Mouse (Mus musculus) stomach, embryonic 14.5 days (tissue): Measurements from ENCODE around the gene Ntng2. TPM values are rescaled to one million over a fixed set of nuclear protein-coding genes. Genes with fewer than 3 reads are reported as not detected.
A peak's percentile ranks its signal among the peaks of the same experiment; 100 is the strongest.

ENCODE experiments used
- ATAC-seq: fragments of 200-750 bp; cut with Nextera tagmentation; 2 replicates; pipeline ENCODE4 v1.8.0; 2017; ENCODE audit warnings: low read depth, moderate TSS enrichment; ENCODE audit not compliant: insufficient number of reproducible peaks, insufficient read depth, low FRiP score
- H3K27ac ChIP-seq: fragments of 300-500 bp; sonication (generic); 2 replicates; pipeline ENCODE4 v1.5.1; 2014; ENCODE audit warnings: mild to moderate bottlenecking, low read length, moderate library complexity, mixed read lengths
- H3K27me3 ChIP-seq: fragments of 300-500 bp; sonication (generic); 2 replicates; pipeline ENCODE4 v1.6.1; 2014; ENCODE audit warnings: low read length, control low read depth, mixed read lengths; ENCODE audit not compliant: control insufficient read depth, insufficient read depth
- H3K36me3 ChIP-seq: fragments of 300-500 bp; sonication (generic); 2 replicates; pipeline ENCODE4 v1.6.1; 2014; ENCODE audit warnings: mild to moderate bottlenecking, control low read depth, low read length, moderate library complexity, mixed read lengths; ENCODE audit not compliant: control insufficient read depth, insufficient read depth
- H3K4me1 ChIP-seq: fragments of 300-500 bp; sonication (generic); 2 replicates; pipeline ENCODE4 v1.6.1; 2014; ENCODE audit warnings: low read length, control low read depth, mixed read lengths; ENCODE audit not compliant: control insufficient read depth, insufficient read depth
- H3K4me2 ChIP-seq: fragments of 300-500 bp; sonication (generic); replicated peaks from 2 replicates; pipeline ENCODE4 v1.6.1; 2014; ENCODE audit warnings: low read depth, low read length, control low read depth
- H3K4me3 ChIP-seq: fragments of 300-500 bp; sonication (generic); 2 replicates; pipeline ENCODE4 v1.5.1; 2014; ENCODE audit warnings: low read depth, low read length, control low read depth
- H3K9ac ChIP-seq: fragments of 300-500 bp; sonication (generic); replicated peaks from 2 replicates; pipeline ENCODE4 v1.6.1; 2014; ENCODE audit warnings: low read depth, mild to moderate bottlenecking, control low read depth, low read length, moderate library complexity, mixed read lengths
- H3K9me3 ChIP-seq: fragments of 300-500 bp; sonication (generic); 2 replicates; pipeline ENCODE4 v1.6.1; 2016; ENCODE audit warnings: low read depth, low read length, control low read depth; ENCODE audit not compliant: control insufficient read depth
- WGBS: fragments of 180-500 bp; shearing (Covaris S2); extraction: QIAGEN DNeasy Blood & Tissue Kit; methylation state at CpG from one replicate; pipeline ENCODE4 v1.1.7; 2014; 5-methylcytosine and 5-hydroxymethylcytosine counted together
- polyA plus RNA-seq: library from polyadenylated mRNA; unstranded; fragments of >200 nt; fragmentation: Nextera tagmentation; extraction: Ambion mirVana; gene quantifications from 2 replicates; pipeline ENCODE4 v1.2.1, GENCODE M21; 2014

Gene Ntng2
- polyA plus RNA-seq, 1 experiment from 2014 or later: 0.49 TPM

DNA sequence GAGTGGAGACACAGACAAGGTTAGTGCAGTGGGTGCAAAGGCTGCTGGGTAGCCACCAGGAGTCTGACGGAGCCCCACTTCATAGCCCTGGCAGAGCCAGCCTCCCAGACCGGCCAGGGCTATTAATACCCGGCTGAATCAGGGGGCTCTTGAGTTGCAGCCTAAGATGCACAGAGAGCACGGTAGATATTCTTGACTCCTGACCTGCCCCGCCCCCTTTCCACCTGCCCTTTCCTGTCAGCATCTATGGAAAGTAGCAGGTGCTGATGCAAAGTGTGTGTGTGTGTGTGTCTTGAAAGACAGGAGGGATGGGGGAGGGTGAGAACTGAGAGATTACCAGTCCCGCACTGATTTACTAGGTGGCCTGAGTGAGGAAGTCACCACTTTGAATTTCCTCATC is 8.3 kb upstream of the Ntng2 start:
- ATAC-seq: no peak
- WGBS: 58% methylated on average over 6 of the region's 6 CpGs

DNA sequence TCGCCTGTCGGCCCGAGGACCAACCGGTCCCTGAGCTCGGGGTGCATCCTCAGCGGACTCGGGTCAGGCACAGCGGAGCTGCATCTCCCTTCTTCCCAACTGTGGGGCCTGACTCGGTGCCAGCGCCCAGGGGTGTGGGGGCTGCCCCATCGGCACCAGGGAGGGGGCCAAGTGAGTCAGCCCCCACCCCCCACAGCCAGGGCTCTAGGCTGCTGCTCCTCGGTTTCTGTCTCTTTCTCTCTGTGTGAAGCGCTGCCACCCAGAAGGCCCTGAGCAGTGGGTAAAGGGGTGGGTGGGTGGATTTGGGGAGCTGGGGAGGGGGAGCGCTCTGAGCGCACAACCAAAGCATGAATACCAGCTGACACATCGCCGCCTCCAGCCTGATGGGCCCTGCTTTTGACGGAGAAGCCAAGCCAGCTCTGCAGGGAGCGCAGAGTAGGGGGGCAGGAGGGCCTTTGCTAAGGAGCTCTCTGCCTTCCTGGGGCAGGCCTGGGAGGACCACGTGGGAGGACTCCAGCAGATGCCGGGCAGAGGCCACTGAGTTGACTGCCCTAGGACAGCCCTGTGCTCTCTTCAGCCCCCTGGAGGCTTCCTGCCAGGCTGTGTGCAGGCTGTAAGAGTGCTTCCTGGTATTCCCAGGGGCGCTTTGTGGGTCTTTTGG is 530 bp upstream of the Ntng2 start:
- peaks cover 23% of the 10 kb centered on the region for H3K4me1 ChIP-seq
- H3K4me3 ChIP-seq: peak overlapping the region; percentile 57
- H3K4me2 ChIP-seq: peak overlapping the region; percentile 100
- H3K36me3 ChIP-seq: no peaks in the 10 kb centered on the region
- peak; percentile 70; the same call in 1 of the 2 replicates for ATAC-seq
- WGBS: 4% methylated on average over 21 of the region's 22 CpGs
- no peak overlapping the region for H3K27ac ChIP-seq
- H3K27me3 ChIP-seq: peaks cover 43% of the 10 kb centered on the region
- 0 out of 2 replicates have a peak overlapping the region, but pooled peaks have one; percentile 10 for H3K9ac ChIP-seq
- no peaks in the 10 kb centered on the region for H3K9me3 ChIP-seq

More for the DNA sequence above, 8.3 kb upstream of the Ntng2 start:
- H3K4me2 ChIP-seq: no peak overlapping the region
- H3K4me3 ChIP-seq: no peak overlapping the region
- H3K27me3 ChIP-seq: 0 out of 2 replicates have a peak, but pooled peaks cover 3% of the 10 kb centered on the region
- H3K27ac ChIP-seq: no peak overlapping the region
- no peaks in the 10 kb centered on the region for H3K4me1 ChIP-seq
- no peaks in the 10 kb centered on the region for H3K36me3 ChIP-seq
- H3K9me3 ChIP-seq: no peaks in the 10 kb centered on the region
- H3K9ac ChIP-seq: no peak overlapping the region

DNA sequence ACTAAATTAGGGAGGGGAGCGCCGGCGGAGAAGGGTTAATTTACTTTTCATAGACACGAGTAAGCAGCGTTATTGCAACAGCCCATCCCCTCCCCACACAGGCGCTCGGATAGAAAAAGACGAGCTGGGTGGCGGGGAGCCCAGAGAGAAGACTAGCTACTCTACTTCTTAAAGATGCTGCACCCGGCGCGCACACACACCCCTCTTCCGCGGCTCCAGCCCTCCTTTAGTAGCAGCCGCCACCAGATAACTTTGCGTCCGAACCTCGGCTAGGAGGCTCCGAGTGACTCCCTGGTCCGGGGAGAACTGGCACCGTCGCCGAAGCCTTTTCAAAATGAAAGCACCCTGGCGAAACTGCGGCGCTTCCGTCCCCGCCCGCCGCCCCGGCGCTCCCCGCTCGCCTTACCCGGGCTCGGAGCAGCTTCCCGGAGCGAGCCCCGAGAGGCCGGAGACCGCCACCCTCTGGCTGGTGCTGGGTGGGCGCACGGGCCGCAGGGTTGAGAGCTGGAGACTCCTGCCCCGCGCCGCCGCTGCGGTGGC is 676 bp downstream of the Ntng2 start:
- WGBS: under 1% methylated on average over 49 of the region's 49 CpGs
- Histone ChIP-seq H3K36me3 (no peaks in the 10 kb centered on the region), H3K4me3 (peak overlapping the region; percentile 57), H3K9ac (peak overlapping the region; percentile 45), H3K27me3 (peaks cover 49% of the 10 kb centered on the region), H3K9me3 (no peaks in the 10 kb centered on the region), H3K4me2 (peak overlapping the region; percentile 100), H3K27ac (no peak overlapping the region), H3K4me1 (peaks cover 23% of the 10 kb centered on the region)
- ATAC-seq: no peak

DNA sequence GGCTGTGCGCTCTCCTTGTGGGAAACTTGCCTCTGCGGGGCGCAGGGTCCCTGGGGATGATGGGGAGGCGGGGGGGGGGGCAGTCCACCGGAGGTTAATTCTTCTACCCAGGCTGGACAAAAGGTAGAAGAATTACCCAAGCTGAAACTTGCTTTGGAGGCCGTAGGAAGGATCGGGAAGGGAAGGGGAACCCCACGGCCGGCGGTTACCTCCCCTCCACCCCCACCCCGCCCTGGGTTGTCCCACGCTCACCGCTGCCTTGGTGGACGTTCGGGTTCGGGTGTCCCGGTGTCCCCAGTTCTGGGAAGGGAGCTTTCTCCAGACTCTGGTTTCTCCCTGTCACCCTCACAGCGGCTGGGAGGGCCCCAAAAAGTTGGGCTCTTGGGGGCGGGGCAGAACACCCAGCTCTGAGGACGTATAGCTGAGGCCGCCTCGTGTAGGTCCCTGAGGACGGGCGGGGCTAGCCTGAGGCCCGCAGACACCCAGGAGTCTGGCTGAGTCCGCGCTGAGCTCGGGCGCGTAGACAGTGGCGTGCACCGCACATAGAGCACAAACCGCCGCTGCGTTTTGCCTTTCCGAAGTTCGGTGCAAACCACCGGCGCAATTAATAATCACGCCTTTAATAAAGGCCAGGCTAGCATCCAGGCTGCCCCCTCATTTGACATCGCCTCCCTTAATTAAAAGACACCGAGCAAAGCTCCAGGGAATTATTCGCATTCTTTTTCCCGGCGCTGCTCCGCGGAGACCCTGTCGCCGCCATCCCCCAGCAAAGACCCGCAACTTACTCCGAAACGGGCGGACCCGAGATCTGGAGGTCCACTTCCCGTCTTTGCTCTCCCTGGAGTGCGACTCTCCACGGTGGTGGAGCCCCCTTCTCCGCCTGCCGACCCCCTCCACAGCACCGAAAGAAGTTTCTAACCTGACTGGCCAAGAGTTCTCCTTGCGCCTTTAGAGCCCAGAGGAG is 1.4 kb downstream of the Ntng2 start:
- no peaks in the 10 kb centered on the region for H3K36me3 ChIP-seq

DNA sequence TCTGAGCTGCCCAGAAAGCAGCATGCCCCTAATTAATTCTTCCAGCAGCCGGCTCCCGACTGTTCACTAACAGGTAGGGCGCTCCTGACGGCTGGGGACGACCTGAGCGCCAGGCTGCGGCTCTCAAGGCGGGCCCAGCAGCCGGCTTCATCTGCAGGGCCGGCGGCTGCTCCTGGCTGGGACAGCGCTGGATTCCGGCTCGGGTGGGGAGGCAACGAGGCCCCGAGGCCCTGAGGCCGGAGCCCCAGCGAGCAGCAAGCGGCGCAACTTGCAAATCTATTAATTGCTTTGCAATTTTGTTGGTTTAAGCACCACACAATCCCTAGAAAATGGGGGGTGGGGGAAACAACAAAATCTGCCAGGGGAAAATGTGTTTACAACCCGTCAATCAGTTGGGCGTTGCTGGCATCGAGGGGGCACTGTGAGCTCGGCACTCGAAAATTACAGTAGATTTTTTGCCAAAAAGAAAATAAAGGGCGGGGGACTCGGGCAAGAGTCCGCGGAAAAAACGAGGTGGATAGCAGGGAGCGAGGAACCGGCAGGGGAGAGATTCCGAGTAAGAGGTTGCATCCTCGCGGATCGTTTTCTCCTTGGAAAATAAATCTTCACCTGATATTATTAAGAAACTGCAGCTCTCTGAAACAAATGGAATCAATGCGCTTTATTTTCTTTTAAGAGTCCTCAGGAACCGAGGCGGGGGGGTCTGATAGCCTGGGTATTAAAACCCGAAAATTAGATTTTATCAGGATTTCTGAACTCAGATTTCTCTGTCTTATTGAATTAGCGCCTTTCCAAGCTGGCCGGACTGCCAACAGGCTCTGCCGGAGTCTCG is 2.3 kb downstream of the Ntng2 start:
- H3K9ac ChIP-seq: no peak overlapping the region
- H3K9me3 ChIP-seq: no peaks in the 10 kb centered on the region
- ATAC-seq: no peak
- H3K4me2 ChIP-seq: peak overlapping the region; percentile 100
- under 1% methylated on average over 44 of the region's 44 CpGs for WGBS
- peaks cover 47% of the 10 kb centered on the region for H3K27me3 ChIP-seq
- peaks cover 23% of the 10 kb centered on the region for H3K4me1 ChIP-seq
- H3K4me3 ChIP-seq: peak overlapping the region; percentile 57
- H3K27ac ChIP-seq: no peak overlapping the region
- H3K36me3 ChIP-seq: no peaks in the 10 kb centered on the region

More for the DNA sequence above, 1.4 kb downstream of the Ntng2 start:
- no peak for ATAC-seq
- Histone ChIP-seq H3K4me3 (peak overlapping the region; percentile 57), H3K4me2 (peak overlapping the region; percentile 100), H3K9ac (peak overlapping the region; percentile 45; the same call in 1 of the 2 replicates), H3K9me3 (no peaks in the 10 kb centered on the region), H3K27me3 (peaks cover 48% of the 10 kb centered on the region), H3K4me1 (peaks cover 23% of the 10 kb centered on the region), H3K27ac (no peak overlapping the region)
- under 1% methylated on average over 61 of the region's 61 CpGs for WGBS

DNA sequence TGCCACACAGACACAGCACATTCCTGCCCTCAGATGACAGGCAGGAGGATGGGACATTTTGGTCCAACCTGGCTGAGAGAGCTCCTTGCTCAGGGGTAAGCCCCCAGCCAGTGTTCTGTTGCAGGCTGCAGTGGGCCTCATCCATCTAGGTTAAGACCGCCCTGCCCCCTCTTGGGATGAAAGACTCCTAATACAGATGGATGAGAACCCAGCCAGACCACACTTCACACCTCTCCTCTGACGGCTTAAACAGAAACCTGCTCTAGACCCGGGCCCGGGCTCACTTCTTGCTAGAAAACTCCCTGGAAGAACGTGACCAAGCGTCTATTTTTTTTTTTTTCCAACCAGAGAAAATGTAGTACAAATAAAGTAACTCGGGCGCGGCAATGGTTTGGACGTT is 3.0 kb downstream of the Ntng2 start:
- ATAC-seq: no peak
- Histone ChIP-seq H3K27ac (no peak overlapping the region), H3K9me3 (no peaks in the 10 kb centered on the region), H3K36me3 (no peaks in the 10 kb centered on the region), H3K4me2 (no peak overlapping the region), H3K4me1 (peaks cover 23% of the 10 kb centered on the region), H3K4me3 (peak overlapping the region; percentile 57; the same call in 1 of the 2 replicates), H3K9ac (no peak overlapping the region), H3K27me3 (peaks cover 47% of the 10 kb centered on the region)
- WGBS: 7% methylated on average over 10 of the region's 10 CpGs

DNA sequence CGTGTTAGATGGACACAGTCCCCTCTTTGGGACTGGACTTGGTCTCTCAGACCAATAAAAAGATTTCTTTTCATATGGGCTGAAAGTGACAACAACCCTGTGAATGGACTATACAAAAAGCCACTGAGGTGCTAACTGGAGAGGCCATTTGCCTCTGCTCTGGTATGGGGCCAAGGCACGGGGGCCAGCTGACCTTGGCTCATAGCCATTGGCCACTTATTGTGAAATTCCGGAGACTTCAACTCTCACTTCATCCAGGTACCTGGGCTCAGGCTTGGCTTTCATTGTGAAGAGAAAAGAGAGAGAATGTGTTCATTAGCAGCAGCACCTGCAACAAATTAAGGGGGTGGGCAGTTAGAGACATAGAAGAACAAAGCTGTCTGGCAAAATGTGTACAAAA is 4.3 kb downstream of the Ntng2 start:
- H3K4me3 ChIP-seq: no peak overlapping the region
- ATAC-seq: no peak
- H3K4me2 ChIP-seq: no peak overlapping the region
- H3K27me3 ChIP-seq: peaks cover 39% of the 10 kb centered on the region
- no peaks in the 10 kb centered on the region for H3K36me3 ChIP-seq
- H3K9ac ChIP-seq: no peak overlapping the region
- H3K4me1 ChIP-seq: peaks cover 23% of the 10 kb centered on the region
- peaks cover 4% of the 10 kb centered on the region; the same call in 1 of the 2 replicates for H3K9me3 ChIP-seq
- 55% methylated on average over 3 of the region's 3 CpGs for WGBS
- no peak overlapping the region for H3K27ac ChIP-seq
